Mouse (Mus musculus): ENCODE data around the gene Clptm1l. TPM values are rescaled to one million over a fixed set of nuclear protein-coding genes. Genes with fewer than 3 reads are reported as not detected.

The Clptm1l gene
- total RNA-seq (2012; rRNA removed): 175 and 197 TPM in 2 replicates
- polyA plus RNA-seq (2012; ENCODE audit: insufficient read depth in 1 of 2, insufficient read length in 2 of 2, low read depth in 1 of 2, low replicate concordance in 2 of 2, missing spikeins in 1 of 2): 100 to 1,000 TPM; 104 to 201 TPM

DNA sequence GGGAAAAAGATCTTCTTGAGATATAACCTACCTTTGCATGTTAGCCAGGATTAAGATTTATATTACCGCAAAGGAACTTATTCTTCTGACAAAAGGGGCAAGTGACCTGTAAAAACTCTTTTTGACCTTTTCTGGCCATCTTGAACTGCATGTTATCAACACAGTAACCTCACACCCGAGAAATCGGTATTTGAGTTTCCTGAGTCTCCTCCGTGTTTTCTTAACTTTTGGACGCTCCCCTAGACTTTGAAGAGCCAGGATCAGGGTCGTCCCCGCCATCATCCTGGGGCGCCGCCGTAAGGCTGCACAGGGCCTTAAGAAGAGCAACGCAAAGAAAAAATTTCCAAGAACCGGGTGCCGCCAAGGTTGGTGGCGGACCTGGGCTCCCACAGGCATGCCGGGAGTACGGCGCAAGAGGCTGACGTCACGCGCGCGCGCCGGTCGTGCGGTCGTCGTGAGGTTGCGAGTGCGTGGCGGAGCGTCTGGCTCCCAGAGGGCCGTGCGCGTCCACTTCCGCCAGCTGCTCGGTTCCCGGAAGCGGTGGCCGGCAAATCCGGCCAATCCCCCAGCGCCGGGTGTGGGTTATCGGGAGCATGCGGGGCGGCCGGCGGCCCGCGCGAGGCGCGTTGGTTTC, at the start of gene Clptm1l:
Gene Clptm1l (plus strand): TSS at position 485 of the 634 bp plus-strand sequence.
- H3K4me1 ChIP-seq (ENCODE audit: control insufficient read depth in 1 of 2, insufficient read depth in 2 of 2, low read length in 2 of 2): peaks cover 0 to 13% of the 10 kb centered on the region in 2 experiments; a peak in 2 of 4 replicates
- no peaks in the 10 kb centered on the region for H3K27me3 ChIP-seq (ENCODE audit: control insufficient read depth in 1 of 2, insufficient read depth in 2 of 2, low read length in 2 of 2)
- H3K27ac ChIP-seq (ENCODE audit: control insufficient read depth, low read depth, low read length): peak within 1 kb of the TSS; percentile 86
- peak within 1 kb of the TSS; percentile 98 for H3K9ac ChIP-seq (ENCODE audit: control insufficient read depth, low read depth, low read length, poor library complexity, severe bottlenecking)
- H3K4me3 ChIP-seq (ENCODE audit: control insufficient read depth in 1 of 2, insufficient read depth in 1 of 2, low read depth in 2 of 2, low read length in 2 of 2): peak within 1 kb of the TSS; percentile 93 to 96
- peak; percentile 96 for DNase-seq (ENCODE audit: low read depth, low spot score)
- no peaks in the 10 kb centered on the region for H3K9me3 ChIP-seq (replicated peaks; ENCODE audit: insufficient read depth, low read length)
- H3K36me3 ChIP-seq (ENCODE audit: control insufficient read depth in 1 of 2, insufficient read depth in 2 of 2, low read length in 2 of 2): peaks cover 2 to 8% of the 10 kb centered on the region in 2 experiments
- H3K79me2 ChIP-seq (ENCODE audit: control insufficient read depth, insufficient read depth, low read length, poor library complexity): peaks cover 23% of the 10 kb centered on the region
- TF ChIP-seq TAL1 (IDR thresholded peaks at IDR 0.05; ENCODE audit: low read length) (no peak), NELFE (IDR thresholded peaks at IDR 0.05; ENCODE audit: low read depth, low read length) (peak; percentile 89), MYC (IDR thresholded peaks at IDR 0.05; ENCODE audit: low read depth, low read length) (peak; percentile 81), MAX (IDR thresholded peaks at IDR 0.05; ENCODE audit: low read length) (peak; percentile 94), MYB (IDR thresholded peaks at IDR 0.05; ENCODE audit: low read depth, low read length) (peak; percentile 45; the same call in 1 of the 2 replicates), KAT2A (conservative IDR thresholded peaks at IDR 0.05; ENCODE audit: low read depth, low read length) (peak; percentile 91), POLR2AphosphoS5 (IDR thresholded peaks at IDR 0.05; ENCODE audit: borderline replicate concordance, low read depth, low read length) (no peak), CTCF (IDR thresholded peaks at IDR 0.05 in 2 of 3, conservative IDR thresholded peaks at IDR 0.05 in 1 of 3; ENCODE audit: control insufficient read depth in 1 of 3, insufficient read depth in 1 of 3, low read depth in 2 of 3, low read length in 3 of 3, poor library complexity in 1 of 3, severe bottlenecking in 1 of 3) (no peak), POLR2A (IDR thresholded peaks at IDR 0.05; ENCODE audit: control insufficient read depth in 1 of 2, insufficient read depth in 1 of 2, low read depth in 1 of 2, low read length in 2 of 2, poor library complexity in 1 of 2) (peak; percentile 69 to 95; a peak in 3 of 4 replicates), ZMIZ1 (IDR thresholded peaks at IDR 0.05; ENCODE audit: low read depth, low read length) (peak; percentile 80), HCFC1 (IDR thresholded peaks at IDR 0.05; ENCODE audit: low read depth, low read length) (peak; percentile 98), MAFK (IDR thresholded peaks at IDR 0.05; ENCODE audit: borderline replicate concordance, low read depth, low read length) (no peak), GABPA (IDR thresholded peaks at IDR 0.05; ENCODE audit: low read depth, low read length) (no peak; the same call in 1 of the 2 replicates), RCOR1 (IDR thresholded peaks at IDR 0.05; ENCODE audit: low read depth, low read length) (no peak), EP300 (IDR thresholded peaks at IDR 0.05; ENCODE audit: low read depth in 1 of 2, low read length in 2 of 2) (peak in 1 of 2 experiments; percentile 46; a peak in 1 of 4 replicates), MXI1 (IDR thresholded peaks at IDR 0.05; ENCODE audit: low read depth, low read length) (peak; percentile 90), NRF1 (IDR thresholded peaks at IDR 0.05; ENCODE audit: insufficient read depth, low read depth, low read length, poor library complexity, severe bottlenecking) (peak; percentile 59), GATA1 (IDR thresholded peaks at IDR 0.05; ENCODE audit: low read depth, low read length) (0 out of 2 replicates have a peak, but pooled peaks have one; percentile 24), CHD1 (IDR thresholded peaks at IDR 0.05; ENCODE audit: low read depth, low read length) (no peak), USF2 (IDR thresholded peaks at IDR 0.05; ENCODE audit: borderline replicate concordance in 1 of 2, insufficient read depth in 1 of 2, low read depth in 1 of 2, low read length in 2 of 2) (no peak), CHD2 (IDR thresholded peaks at IDR 0.05; ENCODE audit: low read length) (no peak), ZNF384 (IDR thresholded peaks at IDR 0.05; ENCODE audit: low read depth, low read length) (no peak), BHLHE40 (IDR thresholded peaks at IDR 0.05; ENCODE audit: borderline replicate concordance, low read depth, low read length) (no peak), SMC3 (IDR thresholded peaks at IDR 0.05; ENCODE audit: low read depth, low read length) (no peak), MAZ (IDR thresholded peaks at IDR 0.05; ENCODE audit: low read depth, low read length) (no peak), ZC3H11A (IDR thresholded peaks at IDR 0.05; ENCODE audit: low read depth, low read length) (no peak), RAD21 (IDR thresholded peaks at IDR 0.05; ENCODE audit: low read depth, low read length) (no peak), E2F4 (IDR thresholded peaks at IDR 0.05; ENCODE audit: borderline replicate concordance, low read depth, low read length) (no peak), MEF2A (IDR thresholded peaks at IDR 0.05; ENCODE audit: extremely low read depth, insufficient replicate concordance, low read depth, low read length, poor library complexity, severe bottlenecking) (no peak), SIN3A (IDR thresholded peaks at IDR 0.05; ENCODE audit: low read length) (peak; percentile 97), TCF12 (IDR thresholded peaks at IDR 0.05; ENCODE audit: low read depth, low read length) (peak; percentile 71; the same call in 1 of the 2 replicates), ETS1 (IDR thresholded peaks at IDR 0.05; ENCODE audit: low read depth, low read length) (peak; percentile 89), ZKSCAN1 (IDR thresholded peaks at IDR 0.05; ENCODE audit: low read depth, low read length) (no peak), UBTF (IDR thresholded peaks at IDR 0.05; ENCODE audit: borderline replicate concordance, insufficient read depth, low read depth, low read length) (no peak), ELF1 (IDR thresholded peaks at IDR 0.05; ENCODE audit: low read depth, low read length) (peak; percentile 95)

All from MEL (cell line).